Mouse (Mus musculus): ENCODE results near the gene Zfp661. TPM values are rescaled to one million over a fixed set of nuclear protein-coding genes. Genes with fewer than 3 reads are reported as not detected.

Gene Zfp661
- polyA plus RNA-seq, 1 experiment from 2014 or later: 8.9 TPM

DNA sequence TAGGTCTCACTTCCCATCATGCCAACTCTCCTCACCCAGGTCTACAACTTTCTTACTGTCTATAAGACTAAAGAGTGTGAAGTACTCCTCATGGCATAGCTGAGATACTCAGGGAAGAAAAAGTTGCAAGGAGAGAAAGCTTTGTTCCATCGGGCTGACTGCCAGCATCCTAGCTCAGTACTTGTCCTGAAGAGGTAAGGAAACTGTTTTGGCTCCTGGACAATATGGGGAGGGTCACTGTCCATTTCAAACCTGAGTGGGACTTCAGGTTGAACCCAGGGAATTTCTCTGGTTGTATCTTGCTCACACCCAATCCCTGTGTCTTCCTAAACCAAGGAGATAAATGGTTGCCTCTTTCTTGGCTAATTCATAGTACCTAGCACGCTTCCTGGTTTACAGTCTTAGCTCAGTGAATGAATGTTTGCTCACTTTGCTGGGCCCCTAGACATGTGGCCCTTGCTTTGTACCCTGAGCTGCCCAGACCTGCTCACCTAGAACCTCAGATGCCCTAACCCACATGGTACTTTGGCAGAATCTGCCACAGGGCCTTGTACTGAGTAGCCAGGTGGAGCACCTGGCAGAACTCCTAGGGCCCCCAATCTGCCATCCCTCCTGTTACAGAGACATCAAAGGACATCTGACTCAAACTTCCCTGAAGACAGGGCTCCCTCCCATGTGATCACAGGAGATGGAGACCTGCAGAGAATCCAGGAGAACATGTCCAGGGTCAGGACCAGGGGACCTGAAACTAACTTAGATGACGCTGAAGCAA, 61.7 kb downstream of the Zfp661 start:
- H3K27me3 ChIP-seq (ENCODE audit: control insufficient read depth, insufficient read depth, low read length): no peaks in the 10 kb centered on the region
- no peak overlapping the region for H3K4me3 ChIP-seq (ENCODE audit: low read depth, low read length)
- H3K4me2 ChIP-seq (ENCODE audit: low read depth, low read length, severe bottlenecking): no peak overlapping the region
- H3K9ac ChIP-seq (ENCODE audit: low read length): no peak overlapping the region
- peaks cover 10% of the 10 kb centered on the region; the same call in 1 of the 2 replicates for H3K4me1 ChIP-seq (replicated peaks; ENCODE audit: control insufficient read depth, insufficient read depth, low read length)
- WGBS: 82% methylated on average over 3 of the region's 3 CpGs
- DNase-seq (ENCODE audit: low spot score) (no peak), ATAC-seq (replicated peaks; ENCODE audit: low FRiP score) (no peak)
- H3K27ac ChIP-seq (ENCODE audit: low read depth, low read length): no peak overlapping the region
- H3K36me3 ChIP-seq (ENCODE audit: control insufficient read depth, insufficient read depth, low read length): no peaks in the 10 kb centered on the region
- H3K9me3 ChIP-seq (ENCODE audit: control insufficient read depth, low read length): no peaks in the 10 kb centered on the region

Other genes with a start within 250 kb of the Zfp661 start
- not detected in 2 replicates for gene Astl, start 248.5 kb downstream of the Zfp661 start, polyA plus RNA-seq (2014; fragmentation: Nextera tagmentation; extraction: Ambion mirVana)
- 3.4 and 4.1 TPM in 2 replicates for gene Adra2b, start 223.9 kb downstream of the Zfp661 start, polyA plus RNA-seq (2014; fragmentation: Nextera tagmentation; extraction: Ambion mirVana)
- gene Gpat2, start 161.9 kb downstream of the Zfp661 start, polyA plus RNA-seq (2014; fragmentation: Nextera tagmentation; extraction: Ambion mirVana): 0.16 and 0.40 TPM in 2 replicates
- 25.8 and 26.0 TPM in 2 replicates for gene Fahd2a, start 142.5 kb downstream of the Zfp661 start, polyA plus RNA-seq (2014; fragmentation: Nextera tagmentation; extraction: Ambion mirVana)
- 4.6 and 6.3 TPM in 2 replicates for gene Kcnip3, start 65.0 kb downstream of the Zfp661 start, polyA plus RNA-seq (2014; fragmentation: Nextera tagmentation; extraction: Ambion mirVana)
- 0.48 and 0.63 TPM in 2 replicates for gene Prom2, start 45.6 kb downstream of the Zfp661 start, polyA plus RNA-seq (2014; fragmentation: Nextera tagmentation; extraction: Ambion mirVana)
- 159 and 167 TPM in 2 replicates for gene Mrps5, start 128 bp upstream of the Zfp661 start, polyA plus RNA-seq (2014; fragmentation: Nextera tagmentation; extraction: Ambion mirVana)
- 0.24 and 2.0 TPM in 2 replicates for gene Mal, start 69.6 kb upstream of the Zfp661 start, polyA plus RNA-seq (2014; fragmentation: Nextera tagmentation; extraction: Ambion mirVana)
- gene Mall, start 142.8 kb upstream of the Zfp661 start, polyA plus RNA-seq (2014; fragmentation: Nextera tagmentation; extraction: Ambion mirVana): 1.1 and 1.2 TPM in 2 replicates
- gene Nphp1, start 201.8 kb upstream of the Zfp661 start, polyA plus RNA-seq (2014; fragmentation: Nextera tagmentation; extraction: Ambion mirVana): 34.1 and 36.0 TPM in 2 replicates
- gene Mtln, start 205.4 kb upstream of the Zfp661 start, polyA plus RNA-seq (2014; fragmentation: Nextera tagmentation; extraction: Ambion mirVana): 30.2 and 34.7 TPM in 2 replicates
- gene Bub1, start 244.8 kb upstream of the Zfp661 start, polyA plus RNA-seq (2014; fragmentation: Nextera tagmentation; extraction: Ambion mirVana): 59.1 and 67.0 TPM in 2 replicates

All from forebrain, embryonic 11.5 days (tissue).